Mouse (Mus musculus): ENCODE results near the gene AU018091. TPM values are rescaled to one million over a fixed set of nuclear protein-coding genes. Genes with fewer than 3 reads are reported as not detected.
"Not testable (repeated sequence)": the region's sequence is repeated elsewhere in the genome, so short reads cannot be mapped to it uniquely, and the experiment has no call there.

AU018091 gene
- polyA plus RNA-seq, 1 experiment from 2014 or later, result not detected

- ATAC-seq (ENCODE audit: low read depth) (no peak), DNase-seq (no peak)
- no peaks in the 10 kb centered on the region for H3K27me3 ChIP-seq
- no peaks in the 10 kb centered on the region for H3K9me3 ChIP-seq (replicated peaks)
- no peaks in the 10 kb centered on the region for H3K4me1 ChIP-seq (replicated peaks)
- no peak overlapping the region for H3K9ac ChIP-seq
- H3K4me3 ChIP-seq (replicated peaks), result no peak overlapping the region
- no peak overlapping the region for H3K27ac ChIP-seq
- no peak overlapping the region for H3K4me2 ChIP-seq
- no peaks in the 10 kb centered on the region for H3K36me3 ChIP-seq
These were observed 4.0 kb downstream of the AU018091 start for GRCm38 (mm10) chr7:3164991-3165390.

- H3K9ac ChIP-seq, result no peak overlapping the region
- 53% methylated on average over 6 of the region's 6 CpGs for WGBS (ENCODE audit: insufficient replicate concordance)
These were observed 4.6 kb downstream of the AU018091 start for GRCm38 (mm10) chr7:3164381-3164780.

GRCm38 (mm10) chr7:3150376-3150775 lies 18.6 kb downstream of the AU018091 start:
- no peaks in the 10 kb centered on the region for H3K36me3 ChIP-seq
- no peak overlapping the region for H3K4me3 ChIP-seq (replicated peaks)
- DNase-seq (no peak), ATAC-seq (ENCODE audit: low read depth) (no peak)
- H3K4me1 ChIP-seq (replicated peaks), result no peaks in the 10 kb centered on the region
- WGBS (ENCODE audit: insufficient replicate concordance), result 48% methylated on average over 1 of the region's 1 CpGs
- H3K27ac ChIP-seq, result no peak overlapping the region
- H3K4me2 ChIP-seq, result no peak overlapping the region
- no peaks in the 10 kb centered on the region for H3K9me3 ChIP-seq (replicated peaks)
- no peak overlapping the region for H3K9ac ChIP-seq
- no peaks in the 10 kb centered on the region for H3K27me3 ChIP-seq

More at GRCm38 (mm10) chr7:3164381-3164780, 4.6 kb downstream of the AU018091 start:
- Histone ChIP-seq H3K9me3 (replicated peaks) (no peaks in the 10 kb centered on the region), H3K4me3 (replicated peaks) (no peak overlapping the region), H3K4me2 (no peak overlapping the region), H3K27ac (no peak overlapping the region), H3K36me3 (no peaks in the 10 kb centered on the region), H3K27me3 (no peaks in the 10 kb centered on the region), H3K4me1 (replicated peaks) (no peaks in the 10 kb centered on the region)
- DNase-seq (no peak), ATAC-seq (ENCODE audit: low read depth) (no peak)

- no peak overlapping the region for H3K27ac ChIP-seq
- ATAC-seq (ENCODE audit: low read depth) (no peak), DNase-seq (no peak)
- H3K4me2 ChIP-seq, result no peak overlapping the region
- H3K9me3 ChIP-seq (replicated peaks), result no peaks in the 10 kb centered on the region
- H3K36me3 ChIP-seq, result no peaks in the 10 kb centered on the region
- H3K4me1 ChIP-seq (replicated peaks), result no peaks in the 10 kb centered on the region
- H3K27me3 ChIP-seq, result no peaks in the 10 kb centered on the region
- H3K4me3 ChIP-seq (replicated peaks), result no peak overlapping the region
- H3K9ac ChIP-seq, result no peak overlapping the region
These were observed 22.9 kb downstream of the AU018091 start for GRCm38 (mm10) chr7:3146072-3146471.

- H3K4me2 ChIP-seq, result no peak overlapping the region
- H3K27ac ChIP-seq, result no peak overlapping the region
- DNase-seq (no peak), ATAC-seq (ENCODE audit: low read depth) (no peak)
- WGBS (ENCODE audit: insufficient replicate concordance), result 13% methylated on average over 1 of the region's 1 CpGs
- H3K4me1 ChIP-seq (replicated peaks), result no peaks in the 10 kb centered on the region
- H3K36me3 ChIP-seq, result no peaks in the 10 kb centered on the region
- no peak overlapping the region for H3K9ac ChIP-seq
- no peak overlapping the region for H3K4me3 ChIP-seq (replicated peaks)
- H3K9me3 ChIP-seq (replicated peaks), result no peaks in the 10 kb centered on the region
- no peaks in the 10 kb centered on the region for H3K27me3 ChIP-seq
These were observed 25.7 kb downstream of the AU018091 start for GRCm38 (mm10) chr7:3143329-3143728.

GRCm38 (mm10) chr7:3135606-3136005 lies 33.4 kb downstream of the AU018091 start:
- Histone ChIP-seq H3K4me3 (replicated peaks) (no peak overlapping the region), H3K27ac (no peak overlapping the region), H3K4me2 (no peak overlapping the region), H3K27me3 (no peaks in the 10 kb centered on the region), H3K4me1 (replicated peaks) (no peaks in the 10 kb centered on the region), H3K9me3 (replicated peaks) (0 out of 2 replicates have a peak, but pooled peaks cover 5% of the 10 kb centered on the region), H3K9ac (no peak overlapping the region), H3K36me3 (no peaks in the 10 kb centered on the region)
- WGBS (ENCODE audit: insufficient replicate concordance), result 45% methylated on average over 4 of the region's 4 CpGs
- DNase-seq (no peak), ATAC-seq (ENCODE audit: low read depth) (no peak)

GRCm38 (mm10) chr7:3134654-3135053 lies 34.3 kb downstream of the AU018091 start:
- no peak overlapping the region for H3K4me2 ChIP-seq
- H3K4me1 ChIP-seq (replicated peaks), result no peaks in the 10 kb centered on the region
- 0 out of 2 replicates have a peak, but pooled peaks cover 5% of the 10 kb centered on the region for H3K9me3 ChIP-seq (replicated peaks)
- 52% methylated on average over 1 of the region's 1 CpGs for WGBS (ENCODE audit: insufficient replicate concordance)
- H3K27me3 ChIP-seq, result no peaks in the 10 kb centered on the region
- DNase-seq, result no peak
- H3K36me3 ChIP-seq, result no peaks in the 10 kb centered on the region
- no peak overlapping the region for H3K27ac ChIP-seq
- no peak for ATAC-seq (ENCODE audit: low read depth)
- no peak overlapping the region for H3K4me3 ChIP-seq (replicated peaks)
- no peak overlapping the region for H3K9ac ChIP-seq

- Histone ChIP-seq H3K4me1 (replicated peaks) (no peaks in the 10 kb centered on the region), H3K27me3 (no peaks in the 10 kb centered on the region), H3K27ac (no peak overlapping the region), H3K4me3 (replicated peaks) (no peak overlapping the region), H3K36me3 (no peaks in the 10 kb centered on the region), H3K4me2 (no peak overlapping the region), H3K9me3 (replicated peaks) (0 out of 2 replicates have a peak, but pooled peaks cover 5% of the 10 kb centered on the region), H3K9ac (no peak overlapping the region)
- DNase-seq, result no peak
- ATAC-seq (ENCODE audit: low read depth), result no peak
- WGBS (ENCODE audit: insufficient replicate concordance), result 32% methylated on average over 1 of the region's 1 CpGs
These were observed 38.7 kb downstream of the AU018091 start for GRCm38 (mm10) chr7:3130342-3130741.

GRCm38 (mm10) chr7:3128564-3128963 lies 40.4 kb downstream of the AU018091 start:
- not testable (repeated sequence) for ATAC-seq (ENCODE audit: low read depth); H3K36me3 ChIP-seq; H3K27ac ChIP-seq; H3K4me1 ChIP-seq (replicated peaks); H3K4me2 ChIP-seq; H3K4me3 ChIP-seq (replicated peaks); H3K9ac ChIP-seq; H3K27me3 ChIP-seq; H3K9me3 ChIP-seq (replicated peaks); DNase-seq

GRCm38 (mm10) chr7:3111193-3111592 lies 57.8 kb downstream of the AU018091 start:
- not testable (repeated sequence) for DNase-seq; H3K36me3 ChIP-seq; H3K9ac ChIP-seq; H3K27me3 ChIP-seq; H3K4me2 ChIP-seq; H3K4me1 ChIP-seq (replicated peaks); H3K27ac ChIP-seq; ATAC-seq (ENCODE audit: low read depth); H3K9me3 ChIP-seq (replicated peaks); H3K4me3 ChIP-seq (replicated peaks)
- WGBS (ENCODE audit: insufficient replicate concordance), result no CpG with 5 or more reads among the region's 6 CpGs

- not testable (repeated sequence) for ATAC-seq (ENCODE audit: low read depth); H3K27me3 ChIP-seq; H3K27ac ChIP-seq; DNase-seq; H3K4me1 ChIP-seq (replicated peaks); H3K9ac ChIP-seq; H3K9me3 ChIP-seq (replicated peaks); H3K4me3 ChIP-seq (replicated peaks); H3K36me3 ChIP-seq; H3K4me2 ChIP-seq
- 59% methylated on average over 13 of the region's 13 CpGs for WGBS (ENCODE audit: insufficient replicate concordance)
These were observed 62.4 kb downstream of the AU018091 start for GRCm38 (mm10) chr7:3106516-3107077.
